Mouse (Mus musculus): ENCODE measurements at regions not wholly inside any gene's neighbourhood (a gene's known extent, or its start where the extent isn't known, plus 50 kb on each side); places are given as distances from the start of the nearest gene placed in this dataset.

DNA sequence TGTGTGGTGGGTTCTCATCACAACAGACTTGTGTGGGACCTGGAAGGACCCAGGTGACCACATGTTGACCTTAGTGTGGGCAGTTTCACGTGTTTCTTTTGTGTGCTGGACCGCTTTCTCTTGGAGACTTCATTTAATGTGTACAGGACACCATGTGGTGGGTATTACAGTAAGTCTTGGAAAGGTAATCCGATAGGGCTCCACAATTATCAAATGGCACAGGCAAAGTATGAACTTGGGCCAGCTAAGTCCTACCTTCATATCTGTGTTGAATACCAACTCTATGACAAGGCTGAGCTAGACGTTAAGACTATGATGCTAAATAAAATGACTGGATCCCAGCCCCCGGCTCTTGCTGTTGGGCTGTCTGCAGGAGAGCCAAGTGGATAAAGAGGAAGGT lies 173.5 kb downstream of the 1500009L16Rik start:
- DNase-seq (ENCODE audit: low spot score in 2 of 2), result no peak

DNA sequence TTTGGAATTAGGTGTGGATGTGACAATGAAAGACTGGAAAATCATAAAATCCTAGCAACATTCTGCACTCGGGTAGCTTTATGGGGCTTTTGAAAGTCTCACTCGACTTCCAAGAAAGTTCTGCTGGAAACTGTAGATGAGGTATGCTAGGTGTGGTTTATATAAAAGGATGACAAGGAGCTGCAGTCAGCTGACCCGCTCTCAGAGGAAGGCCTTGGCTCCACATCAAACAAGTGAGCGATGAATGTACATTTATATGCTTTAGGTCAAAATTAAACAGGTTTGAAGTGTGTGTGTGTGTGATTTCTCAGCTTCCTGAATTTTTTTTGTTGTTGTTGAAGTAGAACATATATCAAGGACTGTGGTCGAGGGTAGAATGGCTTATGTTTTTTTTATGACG lies 174.9 kb downstream of the 1500009L16Rik start:
- DNase-seq (ENCODE audit: low spot score in 2 of 2), result no peak

DNA sequence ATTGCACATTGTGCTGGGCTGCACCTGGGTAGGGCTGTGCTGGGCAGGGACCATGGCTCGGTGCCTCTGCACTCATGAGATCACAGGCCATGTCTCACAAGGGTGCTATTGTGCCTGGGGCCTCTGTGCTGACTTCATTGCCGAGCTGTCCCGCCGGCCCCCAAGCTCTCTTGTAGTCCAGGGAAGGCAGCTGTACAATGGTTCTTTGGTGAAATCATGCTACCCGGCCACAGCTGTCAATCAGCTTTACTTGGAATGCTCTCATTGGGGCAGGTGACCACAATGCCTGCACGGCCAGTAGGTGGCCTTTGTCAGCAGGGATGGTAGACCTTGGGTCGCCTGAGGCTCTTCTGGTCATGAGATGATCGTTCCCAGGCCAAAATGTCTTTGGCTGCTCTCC lies 184.1 kb downstream of the 1500009L16Rik start:
- DNase-seq (ENCODE audit: low spot score in 2 of 2), result peak; percentile 5 to 14

DNA sequence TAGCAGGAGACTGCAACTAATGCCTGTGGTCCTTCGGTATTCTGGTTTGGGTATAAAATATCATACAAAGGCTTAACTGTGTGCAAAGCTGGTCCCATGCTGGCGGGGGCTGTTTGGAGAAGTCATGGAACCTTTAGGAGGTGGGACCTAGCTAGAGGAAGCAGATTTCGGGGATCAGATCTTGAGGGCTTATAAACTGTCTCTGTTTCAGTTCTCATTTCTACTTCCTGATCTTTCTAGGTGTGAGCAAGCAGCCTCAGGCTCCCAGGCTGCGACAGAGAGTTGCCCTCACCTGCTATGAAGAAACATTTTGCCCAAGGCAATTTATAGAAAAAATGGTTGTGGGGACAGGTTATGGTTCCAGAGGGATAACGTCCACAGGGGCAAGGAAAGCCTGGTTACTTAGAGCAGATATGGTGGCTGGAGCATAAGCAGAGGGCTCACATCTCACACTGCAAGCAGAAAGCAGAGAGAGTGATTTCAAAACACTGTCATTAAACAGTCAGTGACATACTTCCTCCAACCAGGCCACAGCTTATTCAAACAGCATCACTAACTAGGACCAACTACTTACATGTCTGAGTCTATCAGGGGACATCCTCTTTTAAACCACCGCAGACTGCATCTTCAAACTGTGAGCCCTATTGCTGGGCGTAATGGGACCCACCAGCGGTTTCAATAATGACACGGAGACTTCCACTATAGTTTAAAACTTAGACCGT lies 188.1 kb downstream of the 1500009L16Rik start:
- DNase-seq (ENCODE audit: low spot score in 2 of 2), result no peak

DNA sequence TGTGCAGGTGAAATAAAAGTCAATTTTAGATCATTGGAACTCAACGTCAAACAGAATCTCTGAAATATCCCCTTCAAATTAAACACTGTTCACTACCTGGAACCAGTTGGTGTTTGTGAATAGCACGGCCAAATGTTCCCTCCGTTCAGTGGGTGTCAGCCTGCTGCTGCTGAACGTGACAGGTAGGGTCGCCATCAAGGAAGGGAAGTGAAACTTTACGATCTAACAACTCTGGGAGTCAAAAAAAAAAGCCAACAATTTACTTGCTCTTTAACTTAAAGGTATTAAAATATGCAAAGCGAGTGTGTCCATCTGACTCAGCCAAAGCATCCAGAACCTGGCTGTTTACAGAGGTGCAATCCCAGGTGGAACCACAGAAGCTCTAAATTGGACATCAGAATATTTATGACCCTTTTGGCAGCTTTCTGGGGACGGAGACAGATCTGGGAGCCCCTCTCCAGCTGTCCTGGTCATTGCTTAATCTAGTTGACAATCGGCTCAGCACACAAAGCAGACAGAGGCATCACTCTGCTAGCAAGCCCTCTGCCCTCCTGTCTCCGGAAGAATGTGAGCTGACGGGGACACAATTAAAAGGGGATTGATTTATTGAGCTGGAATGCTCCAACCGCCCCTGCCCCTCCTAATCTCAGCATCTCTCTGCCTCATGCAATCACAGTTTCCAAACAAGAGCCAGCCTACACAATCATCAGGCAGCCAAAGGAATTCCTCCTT lies 191.9 kb downstream of the 1500009L16Rik start:
- DNase-seq (ENCODE audit: low spot score in 2 of 2), result no peak

DNA sequence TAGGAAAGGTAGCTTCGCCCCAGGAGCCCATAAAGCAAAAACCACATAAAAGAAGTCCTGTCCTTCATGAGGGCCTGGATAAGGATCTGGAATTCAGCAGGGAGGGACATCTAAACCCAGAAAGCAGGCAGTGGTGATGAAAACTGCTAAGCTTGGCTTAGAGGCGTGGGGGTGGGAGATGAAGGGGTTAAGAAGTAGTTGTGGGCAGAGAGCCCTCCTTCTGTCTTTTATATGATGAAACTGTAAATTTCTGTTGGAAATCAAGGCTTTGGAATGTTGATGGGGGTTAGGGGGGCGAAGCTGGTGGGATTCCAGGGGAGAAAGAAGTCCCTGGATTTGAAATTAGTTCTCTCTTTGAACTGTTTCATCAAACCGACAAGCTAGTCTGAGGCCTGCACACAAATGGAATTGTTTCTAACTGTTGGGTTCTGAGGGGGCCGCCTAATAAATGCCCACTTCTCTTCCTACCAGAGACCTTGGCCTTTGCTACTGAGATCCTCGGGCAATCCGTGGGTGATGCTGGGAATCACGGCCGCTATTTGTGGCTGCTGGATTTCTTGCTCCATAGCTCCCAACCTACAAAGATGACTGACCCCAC lies 192.6 kb downstream of the 1500009L16Rik start:
- DNase-seq (ENCODE audit: low spot score in 2 of 2), result no peak

DNA sequence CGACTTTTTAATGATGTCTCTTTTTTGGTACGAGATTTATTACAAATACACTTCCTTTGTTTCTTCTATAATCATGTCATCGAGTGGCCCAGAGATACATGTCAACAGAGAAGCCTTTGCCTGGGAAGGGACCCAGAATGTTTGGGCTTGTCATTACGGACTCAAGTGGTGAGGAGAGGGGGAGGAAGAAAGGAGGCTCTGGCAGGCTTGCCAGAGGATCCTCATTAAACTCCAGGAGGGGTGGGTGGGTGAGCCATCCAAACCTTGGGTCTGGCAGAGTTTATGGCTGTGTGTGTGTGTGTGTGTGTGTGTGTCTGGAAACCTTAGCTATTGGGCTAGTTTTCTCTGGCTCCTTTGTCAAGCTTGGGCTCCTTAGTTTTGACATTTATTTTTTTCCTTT lies 204.3 kb downstream of the 1500009L16Rik start:
- DNase-seq (ENCODE audit: low spot score in 2 of 2), result no peak

DNA sequence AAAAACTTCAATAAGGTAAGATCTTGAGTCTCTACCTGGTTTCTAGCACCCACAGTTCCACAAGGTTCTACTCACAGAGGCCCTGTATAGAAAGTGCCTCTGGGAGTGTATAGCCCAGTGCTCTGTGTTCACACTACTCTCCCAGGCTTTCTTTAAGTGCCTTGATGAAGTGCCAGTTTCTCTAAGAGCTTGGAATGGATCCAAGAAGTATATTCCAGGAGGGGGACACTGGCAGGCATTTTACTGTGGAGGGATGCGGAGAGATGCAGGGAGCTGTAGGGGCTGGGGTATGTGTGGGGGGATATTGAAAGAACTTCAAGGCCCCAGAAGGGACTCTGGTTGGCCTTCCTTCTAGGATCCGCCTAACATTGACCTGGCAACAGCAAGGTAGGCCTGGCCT lies 204.9 kb downstream of the 1500009L16Rik start:
- no peak for DNase-seq (ENCODE audit: low spot score in 2 of 2)

DNA sequence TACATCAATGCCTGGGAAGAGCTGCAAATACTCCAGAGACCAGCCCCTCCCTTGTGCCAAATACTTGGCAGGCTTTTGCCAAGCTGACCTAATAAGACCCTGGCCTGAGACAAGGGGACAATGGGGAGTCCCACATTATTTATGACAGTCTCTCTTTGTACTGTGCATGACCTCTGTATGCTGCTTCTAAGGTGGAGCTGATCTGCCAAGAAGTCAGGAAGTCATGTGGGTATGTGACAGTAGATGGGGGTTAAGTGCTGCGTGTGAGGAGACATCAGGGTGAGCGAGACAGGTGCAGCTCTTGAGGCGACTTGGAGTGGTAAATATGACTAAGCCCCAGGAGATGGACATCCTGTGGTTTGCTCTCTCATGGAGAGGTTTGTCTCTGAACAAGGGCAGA lies 209.1 kb downstream of the 1500009L16Rik start:
- DNase-seq (ENCODE audit: low spot score in 2 of 2), result no peak

DNA sequence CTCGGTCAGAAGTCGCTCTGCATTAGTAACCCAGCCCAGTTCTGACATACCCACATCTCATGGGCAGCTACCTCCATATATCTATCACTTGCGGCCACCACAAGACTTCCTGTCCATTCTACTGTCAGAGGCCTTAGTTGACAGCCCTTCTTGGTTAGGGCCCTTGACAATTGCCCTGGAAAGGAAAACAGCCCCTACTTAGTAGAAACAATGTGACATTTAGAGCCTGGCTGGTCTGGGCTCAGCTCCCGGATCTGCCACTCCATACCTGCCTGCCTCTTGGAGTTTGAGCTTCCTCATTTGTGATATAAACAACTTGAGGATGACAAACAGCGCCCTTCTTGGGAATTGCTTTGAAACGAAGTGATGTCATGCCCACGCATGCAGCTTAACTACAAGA lies 210.5 kb downstream of the 1500009L16Rik start:
- DNase-seq (ENCODE audit: low spot score in 2 of 2), result no peak

DNA sequence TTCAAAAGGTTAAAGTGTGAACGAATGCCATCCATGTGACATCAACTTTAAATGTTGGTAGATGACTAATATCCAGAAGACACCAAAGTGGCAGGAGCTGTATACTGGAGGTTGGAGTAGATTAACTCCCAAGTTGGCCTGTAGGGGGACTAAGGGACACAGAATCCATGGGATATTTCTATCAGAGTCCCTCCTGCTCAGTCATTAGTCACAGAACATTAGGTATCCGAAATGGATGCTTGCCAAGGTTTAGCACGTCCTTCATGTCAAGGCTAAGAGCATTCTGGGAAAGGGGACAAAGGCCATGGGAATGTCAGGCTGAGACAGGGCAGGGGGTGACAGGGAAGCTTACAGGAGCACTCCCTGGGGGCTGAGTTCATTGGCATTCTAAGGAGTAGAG lies 211.8 kb downstream of the 1500009L16Rik start:
- DNase-seq (ENCODE audit: low spot score in 2 of 2), result no peak

DNA sequence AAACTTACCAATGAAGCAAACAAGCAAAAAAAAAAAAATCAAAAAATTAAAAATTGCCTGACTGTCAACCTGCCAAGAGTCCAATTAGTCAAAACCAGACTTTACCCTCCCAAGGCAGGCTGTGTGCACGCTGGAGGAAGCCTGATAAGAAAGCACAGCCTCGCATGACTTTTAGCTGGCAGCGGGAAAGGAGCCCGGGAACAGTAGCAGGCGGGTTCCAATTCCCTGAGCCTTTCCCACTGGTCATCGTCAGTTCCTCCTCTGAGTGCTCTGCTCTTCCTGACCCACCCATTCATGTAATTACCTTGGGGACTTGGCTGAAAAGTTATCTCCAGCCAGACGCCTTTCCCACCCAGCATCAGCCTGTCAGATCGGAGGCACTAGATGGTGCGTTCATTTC lies 214.5 kb downstream of the 1500009L16Rik start:
- no peak for DNase-seq (ENCODE audit: low spot score in 2 of 2)

DNA sequence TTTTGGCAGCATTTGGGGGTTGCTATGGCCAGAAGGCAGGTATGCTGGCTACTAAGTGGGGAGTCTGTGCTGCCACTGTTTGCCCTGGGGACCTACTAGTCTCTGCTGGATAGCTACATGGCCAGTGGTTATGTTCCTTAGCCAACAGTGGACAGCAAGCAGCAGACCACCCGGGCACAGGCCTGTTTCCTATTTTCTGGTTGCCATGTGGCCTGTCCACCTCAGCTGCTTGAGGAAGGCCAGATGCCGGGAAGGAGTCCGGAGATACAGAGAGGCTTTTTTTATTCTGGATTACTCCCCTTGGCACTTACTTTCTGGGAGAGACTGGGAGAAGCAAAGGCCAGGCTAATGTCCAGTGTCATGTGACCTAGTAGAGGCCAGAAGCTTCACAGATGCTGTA lies 219.4 kb downstream of the 1500009L16Rik start:
- DNase-seq (ENCODE audit: low spot score in 2 of 2), result no peak

DNA sequence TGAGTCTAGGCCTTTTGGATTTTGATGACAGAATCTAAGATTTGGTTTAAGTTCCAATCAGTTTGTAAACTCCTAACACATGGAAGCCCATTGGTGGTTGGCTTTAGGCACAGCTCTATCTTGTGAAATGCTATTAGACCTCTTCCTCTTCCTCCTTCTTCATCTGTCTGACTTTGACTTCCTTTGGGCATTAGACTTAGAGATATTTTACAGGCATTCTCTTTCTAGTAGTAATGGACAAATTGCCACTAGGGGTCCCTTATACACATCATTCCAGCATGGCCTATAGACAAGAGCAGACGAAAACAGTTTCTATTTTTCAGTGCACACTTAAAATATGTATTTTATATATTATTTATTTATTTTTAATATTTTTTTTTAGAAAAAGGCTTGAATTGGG lies 221.5 kb downstream of the 1500009L16Rik start:
- no peak for DNase-seq (ENCODE audit: low spot score in 2 of 2)

DNA sequence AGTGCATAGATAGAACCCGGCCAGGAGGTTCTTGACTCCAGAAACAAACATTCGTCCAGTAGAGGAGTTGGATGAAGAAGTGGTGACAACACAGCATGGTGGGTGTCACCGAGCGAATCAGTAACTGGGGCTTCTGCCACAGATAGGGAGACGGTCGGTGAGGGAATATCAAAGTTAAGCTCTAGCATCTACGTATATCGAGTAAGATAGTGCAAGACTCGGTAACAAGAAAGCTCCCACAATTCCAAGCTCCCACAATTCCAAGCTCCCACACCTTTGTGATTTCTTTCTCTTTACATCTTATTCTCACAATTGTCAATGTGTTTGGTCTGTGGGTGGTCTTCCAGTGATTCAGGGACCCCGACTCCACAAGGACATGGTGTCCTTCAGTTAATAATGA lies 222.2 kb downstream of the 1500009L16Rik start:
- no peak for DNase-seq (ENCODE audit: low spot score in 2 of 2)

DNA sequence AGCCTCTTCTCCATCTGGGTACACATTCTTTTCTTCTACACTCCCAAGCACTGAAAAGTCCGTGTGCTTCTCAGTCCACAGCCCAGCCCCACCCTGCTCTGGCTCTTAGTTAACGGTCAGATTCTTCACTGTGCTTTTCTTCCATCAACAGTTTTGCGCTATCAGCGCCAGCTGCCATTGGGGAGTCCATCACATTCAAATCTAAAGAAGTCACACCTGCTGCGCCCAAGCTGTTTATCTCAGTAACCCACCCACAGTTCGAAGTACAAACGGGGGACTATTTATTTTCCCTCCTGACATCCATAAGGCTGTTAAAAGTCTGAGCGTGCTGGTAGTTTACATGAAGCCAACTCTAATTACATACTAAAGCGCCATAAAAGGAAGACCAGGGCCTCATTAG lies 222.8 kb downstream of the 1500009L16Rik start:
- DNase-seq (ENCODE audit: low spot score in 2 of 2), result no peak

DNA sequence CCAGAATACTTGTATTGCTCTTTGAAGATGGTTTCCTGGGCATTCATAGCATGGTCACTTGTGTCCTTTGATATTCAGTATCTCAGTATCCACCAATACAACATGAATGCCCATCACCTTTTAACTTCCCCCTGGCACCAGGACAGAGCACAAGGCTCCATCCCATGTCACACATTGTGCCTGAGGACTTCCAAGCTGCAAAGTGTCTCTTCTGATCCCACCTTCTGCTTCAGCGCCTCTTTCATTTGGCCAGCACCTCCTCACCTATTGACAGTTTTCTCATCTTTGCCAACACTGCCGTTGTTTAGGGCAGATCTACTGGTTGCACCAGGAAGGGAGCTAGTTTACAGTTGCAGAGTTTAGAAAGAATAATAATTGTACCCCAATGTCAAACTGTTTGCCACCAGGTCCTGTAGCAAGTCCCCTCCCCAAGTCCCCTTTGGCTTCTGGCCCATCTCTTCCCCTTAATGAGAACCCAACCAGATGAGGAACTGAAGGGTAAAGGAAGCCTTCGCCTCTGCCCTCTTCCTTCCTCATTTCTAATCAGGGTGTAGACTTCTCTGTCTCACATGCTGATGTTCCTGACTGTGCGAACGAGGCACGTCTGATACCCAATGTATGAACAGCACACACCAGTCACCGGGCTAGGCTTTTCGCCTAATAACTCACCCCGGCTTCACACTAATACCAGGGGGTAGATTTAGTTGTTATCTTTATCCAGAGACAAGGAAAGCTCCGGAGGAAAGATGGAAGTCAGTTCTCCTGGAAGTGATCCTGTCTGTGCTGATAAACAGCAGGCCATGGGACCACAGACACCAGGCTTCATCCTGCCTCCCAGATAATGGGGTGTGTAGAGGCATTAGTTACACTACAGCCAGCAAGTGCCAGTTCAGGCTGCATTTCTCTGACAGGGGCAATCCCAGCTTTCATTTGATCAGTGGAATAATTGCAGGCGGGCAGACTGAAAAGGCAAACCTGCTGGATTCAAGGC lies 223.8 kb downstream of the 1500009L16Rik start:
- no peak for DNase-seq (ENCODE audit: low spot score in 2 of 2)

DNA sequence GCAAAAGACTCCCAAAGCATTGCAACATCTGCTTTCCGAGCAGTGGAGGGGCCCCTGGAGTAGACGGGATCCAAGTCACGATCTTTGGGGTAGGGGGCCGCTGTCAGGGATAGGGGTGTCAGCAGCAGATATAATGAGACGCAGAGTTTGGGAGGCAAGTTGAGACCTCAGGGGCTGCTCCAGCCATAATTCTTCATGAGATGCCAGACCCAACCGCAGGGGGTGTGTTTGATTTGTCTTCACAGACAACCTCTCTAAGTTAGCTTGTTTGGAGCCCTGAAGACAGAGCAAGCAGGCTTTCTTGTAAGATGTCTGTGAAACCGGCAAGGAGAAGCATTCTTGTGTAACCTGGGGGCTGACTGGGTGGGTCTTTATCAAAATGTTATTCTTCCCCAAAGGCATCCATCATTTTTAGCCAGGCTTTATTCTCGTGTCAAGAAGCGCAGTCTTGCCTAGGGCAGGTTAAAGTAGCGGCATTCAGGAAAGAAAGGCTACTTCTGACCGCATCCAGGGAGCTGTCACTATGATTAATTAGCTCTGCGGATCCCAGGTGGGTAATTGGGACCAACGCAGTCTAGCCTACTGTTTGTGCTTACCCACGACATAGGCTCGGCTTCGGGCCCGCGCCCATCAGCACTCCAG lies 234.6 kb downstream of the 1500009L16Rik start:
- DNase-seq (ENCODE audit: low spot score in 2 of 2), result no peak

DNA sequence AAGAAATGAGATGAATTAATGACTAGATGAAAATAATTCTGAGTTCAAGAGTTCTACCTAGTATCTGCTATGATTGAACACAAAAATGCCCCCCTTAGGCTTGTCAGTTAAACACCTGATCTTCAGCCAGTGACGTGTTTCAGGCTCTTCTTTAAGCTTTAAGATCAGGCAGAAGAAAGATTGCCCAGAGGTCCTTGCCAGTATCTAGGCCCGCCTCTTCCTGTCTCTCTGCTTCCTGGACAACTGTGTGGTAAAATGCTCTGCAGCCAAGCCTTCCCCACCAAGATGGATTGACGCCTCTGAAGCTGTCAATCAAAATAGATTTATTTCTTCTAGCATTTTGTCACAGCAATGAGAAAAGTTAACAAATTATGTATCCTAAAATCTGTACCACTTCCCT lies 235.7 kb downstream of the 1500009L16Rik start:
- DNase-seq (ENCODE audit: low spot score in 2 of 2), result no peak

DNA sequence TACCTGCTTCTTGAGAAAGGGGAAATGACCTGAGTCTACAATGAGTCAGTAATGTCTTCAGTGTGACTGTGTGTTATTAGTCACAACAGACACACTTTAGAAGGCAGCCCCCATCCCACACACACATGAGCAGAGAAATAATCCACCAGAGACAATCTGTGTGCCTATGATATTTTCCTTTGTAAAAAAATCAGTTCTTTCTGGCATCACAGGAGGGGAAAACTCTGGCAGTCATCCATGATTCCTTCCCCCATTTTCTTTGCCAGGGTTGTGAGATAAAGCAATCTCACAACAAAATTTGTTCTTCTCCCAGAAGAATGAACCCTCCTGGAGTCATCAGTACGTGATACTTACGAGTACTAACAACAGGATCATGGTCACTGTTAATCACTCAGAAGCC lies 236.2 kb downstream of the 1500009L16Rik start:
- DNase-seq (ENCODE audit: low spot score in 2 of 2), result no peak

DNA sequence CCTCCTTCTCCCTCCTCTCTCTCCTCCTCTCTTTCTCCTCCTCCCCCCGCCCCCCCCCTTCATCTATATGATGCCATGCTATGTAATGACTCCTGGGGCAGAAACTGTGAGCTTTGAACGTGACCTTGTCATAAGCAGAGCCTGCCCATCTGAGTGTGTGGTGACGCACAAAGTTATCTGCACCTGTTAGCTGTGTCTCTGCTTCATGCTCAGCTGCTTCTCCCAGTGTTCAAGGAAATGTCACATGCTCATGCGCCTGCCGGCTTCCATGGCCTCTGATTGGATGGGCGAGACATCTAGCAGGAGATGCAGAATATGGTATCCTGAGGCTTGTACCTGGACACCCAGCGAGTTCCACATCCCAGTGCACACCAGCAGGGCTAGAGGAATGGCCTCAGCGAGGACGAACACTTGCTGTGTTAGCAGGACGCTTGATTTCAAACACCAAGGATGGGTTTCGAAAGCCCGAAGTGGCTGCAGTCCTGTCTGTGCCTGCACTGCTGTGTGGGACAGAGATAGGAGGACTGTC lies 240.6 kb downstream of the 1500009L16Rik start:
- DNase-seq (ENCODE audit: low spot score in 2 of 2), result no peak
